Mouse (Mus musculus) limb, embryonic 12.5 days (tissue): ENCODE data around the gene Smad3. TPM values are rescaled to one million over a fixed set of nuclear protein-coding genes. Genes with fewer than 3 reads are reported as not detected.

ENCODE experiments used
- ATAC-seq: fragments of 200-750 bp; cut with Nextera tagmentation; 2 replicates; pipeline ENCODE4 v1.8.0; 2017; ENCODE audit warnings: low read depth, moderate TSS enrichment; ENCODE audit not compliant: insufficient number of reproducible peaks, insufficient read depth, low FRiP score, low TSS enrichment
- H3K27ac ChIP-seq: fragments of 300-500 bp; sonication (generic); 2 replicates; pipeline ENCODE4 v1.5.1; 2016; ENCODE audit warnings: mild to moderate bottlenecking, moderate library complexity
- H3K27me3 ChIP-seq: fragments of 300-500 bp; sonication (generic); 2 replicates; pipeline ENCODE4 v1.6.1; 2016; ENCODE audit warnings: mild to moderate bottlenecking, moderate library complexity
- H3K36me3 ChIP-seq: fragments of 300-500 bp; sonication (generic); 2 replicates; pipeline ENCODE4 v1.6.1; 2016; ENCODE audit warnings: mild to moderate bottlenecking, moderate library complexity
- H3K4me1 ChIP-seq: fragments of 300-500 bp; sonication (generic); replicated peaks from 2 replicates; pipeline ENCODE4 v1.6.1; 2016
- H3K4me2 ChIP-seq: fragments of 300-500 bp; sonication (generic); 2 replicates; pipeline ENCODE4 v1.6.1; 2016; ENCODE audit warnings: mild to moderate bottlenecking, moderate library complexity
- H3K4me3 ChIP-seq: fragments of 300-500 bp; sonication (generic); replicated peaks from 2 replicates; pipeline ENCODE4 v1.5.1; 2016; ENCODE audit warnings: mild to moderate bottlenecking
- H3K9ac ChIP-seq: fragments of 300-500 bp; sonication (generic); replicated peaks from 2 replicates; pipeline ENCODE4 v1.6.1; 2016; ENCODE audit warnings: mild to moderate bottlenecking, moderate library complexity
- H3K9me3 ChIP-seq: fragments of 300-500 bp; sonication (generic); 2 replicates; pipeline ENCODE4 v1.6.1; 2016; ENCODE audit warnings: mild to moderate bottlenecking, moderate library complexity
- WGBS: fragments of 180-500 bp; shearing (Covaris S2); methylation state at CpG from one replicate; pipeline ENCODE4 v1.1.7; 2016; 5-methylcytosine and 5-hydroxymethylcytosine counted together
- polyA plus RNA-seq: library from polyadenylated mRNA; unstranded; fragments of >200 nt; fragmentation: Nextera tagmentation; extraction: Ambion mirVana; gene quantifications from 2 replicates; pipeline ENCODE4 v1.2.1, GENCODE M21; 2016

Smad3 gene
- polyA plus RNA-seq, 1 experiment from 2014 or later = 39.9 TPM

- H3K9me3 ChIP-seq = no peaks in the 10 kb centered on the region
- peak overlapping the region; percentile 83 for H3K4me2 ChIP-seq
- H3K4me1 ChIP-seq = peaks cover 78% of the 10 kb centered on the region
- H3K4me3 ChIP-seq = peak overlapping the region; percentile 88
- ATAC-seq = no peak
- 0 out of 2 replicates have a peak, but pooled peaks cover 3% of the 10 kb centered on the region for H3K36me3 ChIP-seq
- H3K9ac ChIP-seq = peak overlapping the region; percentile 97
- 60% methylated on average over 23 of the region's 23 CpGs for WGBS
- H3K27me3 ChIP-seq = no peaks in the 10 kb centered on the region
- peak overlapping the region; percentile 99; the same call in 1 of the 2 replicates for H3K27ac ChIP-seq
Measured at GRCm38 (mm10) chr9:63754556-63755510, 3.0 kb downstream of the Smad3 start.

GRCm38 (mm10) chr9:63754039-63754438, 3.8 kb downstream of the Smad3 start:
- Histone ChIP-seq H3K4me3 (0 out of 2 replicates have a peak overlapping the region, but pooled peaks have one; percentile 88), H3K4me2 (peak overlapping the region; percentile 83), H3K9me3 (no peaks in the 10 kb centered on the region), H3K27ac (no peak overlapping the region), H3K9ac (no peak overlapping the region), H3K27me3 (no peaks in the 10 kb centered on the region), H3K4me1 (peaks cover 78% of the 10 kb centered on the region), H3K36me3 (0 out of 2 replicates have a peak, but pooled peaks cover 3% of the 10 kb centered on the region)
- no peak for ATAC-seq
- WGBS = 76% methylated on average over 5 of the region's 5 CpGs

- Histone ChIP-seq H3K4me1 (peaks cover 82% of the 10 kb centered on the region), H3K9ac (no peak overlapping the region), H3K36me3 (0 out of 2 replicates have a peak, but pooled peaks cover 3% of the 10 kb centered on the region), H3K27ac (no peak overlapping the region), H3K4me2 (peak overlapping the region; percentile 83; the same call in 1 of the 2 replicates), H3K9me3 (no peaks in the 10 kb centered on the region), H3K4me3 (no peak overlapping the region; the same call in 1 of the 2 replicates), H3K27me3 (no peaks in the 10 kb centered on the region)
- ATAC-seq = no peak
- WGBS = 81% methylated on average over 8 of the region's 8 CpGs
Measured at GRCm38 (mm10) chr9:63753359-63753758, 4.4 kb downstream of the Smad3 start.

GRCm38 (mm10) chr9:63752576-63752975, 5.2 kb downstream of the Smad3 start:
- peaks cover 90% of the 10 kb centered on the region for H3K4me1 ChIP-seq
- ATAC-seq = no peak

GRCm38 (mm10) chr9:63751325-63751724, 6.5 kb downstream of the Smad3 start:
- WGBS = 63% methylated on average over 4 of the region's 4 CpGs
- H3K4me3 ChIP-seq = no peak overlapping the region
- no peak overlapping the region for H3K4me2 ChIP-seq
- ATAC-seq = no peak
- no peak overlapping the region for H3K9ac ChIP-seq
- peaks cover 99% of the 10 kb centered on the region for H3K4me1 ChIP-seq
- no peaks in the 10 kb centered on the region for H3K9me3 ChIP-seq
- H3K36me3 ChIP-seq = 0 out of 2 replicates have a peak, but pooled peaks cover 3% of the 10 kb centered on the region
- no peak overlapping the region for H3K27ac ChIP-seq
- H3K27me3 ChIP-seq = no peaks in the 10 kb centered on the region

More at GRCm38 (mm10) chr9:63752576-63752975, 5.2 kb downstream of the Smad3 start:
- Histone ChIP-seq H3K4me3 (no peak overlapping the region), H3K9ac (no peak overlapping the region), H3K27me3 (no peaks in the 10 kb centered on the region), H3K27ac (no peak overlapping the region), H3K9me3 (no peaks in the 10 kb centered on the region), H3K4me2 (no peak overlapping the region), H3K36me3 (0 out of 2 replicates have a peak, but pooled peaks cover 3% of the 10 kb centered on the region)
- 64% methylated on average over 7 of the region's 7 CpGs for WGBS

GRCm38 (mm10) chr9:63750360-63750974, 7.3 kb downstream of the Smad3 start:
- no peak for ATAC-seq
- H3K36me3 ChIP-seq = 0 out of 2 replicates have a peak, but pooled peaks cover 3% of the 10 kb centered on the region
- no peak overlapping the region for H3K4me2 ChIP-seq
- no peaks in the 10 kb centered on the region for H3K9me3 ChIP-seq
- H3K27ac ChIP-seq = peak overlapping the region; percentile 41; the same call in 1 of the 2 replicates
- no peak overlapping the region for H3K4me3 ChIP-seq
- peaks cover 99% of the 10 kb centered on the region for H3K4me1 ChIP-seq
- WGBS = 56% methylated on average over 10 of the region's 10 CpGs
- H3K27me3 ChIP-seq = no peaks in the 10 kb centered on the region
- H3K9ac ChIP-seq = no peak overlapping the region

- H3K27me3 ChIP-seq = no peaks in the 10 kb centered on the region
- ATAC-seq = no peak
- H3K9me3 ChIP-seq = no peaks in the 10 kb centered on the region
- H3K36me3 ChIP-seq = 0 out of 2 replicates have a peak, but pooled peaks cover 3% of the 10 kb centered on the region
- H3K4me3 ChIP-seq = no peak overlapping the region
- H3K4me2 ChIP-seq = no peak overlapping the region
- H3K4me1 ChIP-seq = peaks cover 92% of the 10 kb centered on the region
- peak overlapping the region; percentile 68 for H3K27ac ChIP-seq
- whole genome bisulfite sequencing = 47% methylated on average over 15 of the region's 15 CpGs
- no peak overlapping the region for H3K9ac ChIP-seq
Measured at GRCm38 (mm10) chr9:63749296-63749915, 8.4 kb downstream of the Smad3 start.

GRCm38 (mm10) chr9:63747645-63748295, 10.0 kb downstream of the Smad3 start:
- Histone ChIP-seq H3K4me3 (no peak overlapping the region), H3K27me3 (no peaks in the 10 kb centered on the region), H3K27ac (0 out of 2 replicates have a peak overlapping the region, but pooled peaks have one; percentile 17), H3K9me3 (no peaks in the 10 kb centered on the region), H3K9ac (no peak overlapping the region), H3K4me2 (no peak overlapping the region), H3K4me1 (peaks cover 87% of the 10 kb centered on the region), H3K36me3 (0 out of 2 replicates have a peak, but pooled peaks cover 3% of the 10 kb centered on the region)
- 87% methylated on average over 9 of the region's 9 CpGs for WGBS
- ATAC-seq = no peak

- Histone ChIP-seq H3K27ac (no peak overlapping the region), H3K9ac (no peak overlapping the region), H3K4me1 (peaks cover 87% of the 10 kb centered on the region), H3K27me3 (no peaks in the 10 kb centered on the region), H3K9me3 (no peaks in the 10 kb centered on the region), H3K36me3 (0 out of 2 replicates have a peak, but pooled peaks cover 3% of the 10 kb centered on the region), H3K4me2 (no peak overlapping the region), H3K4me3 (no peak overlapping the region)
- WGBS = 95% methylated on average over 3 of the region's 3 CpGs
- no peak for ATAC-seq
Measured at GRCm38 (mm10) chr9:63746980-63747379, 10.8 kb downstream of the Smad3 start.
